20 mouse cellular contexts compared by ENCODE assay signal in the genomic region with DNA sequence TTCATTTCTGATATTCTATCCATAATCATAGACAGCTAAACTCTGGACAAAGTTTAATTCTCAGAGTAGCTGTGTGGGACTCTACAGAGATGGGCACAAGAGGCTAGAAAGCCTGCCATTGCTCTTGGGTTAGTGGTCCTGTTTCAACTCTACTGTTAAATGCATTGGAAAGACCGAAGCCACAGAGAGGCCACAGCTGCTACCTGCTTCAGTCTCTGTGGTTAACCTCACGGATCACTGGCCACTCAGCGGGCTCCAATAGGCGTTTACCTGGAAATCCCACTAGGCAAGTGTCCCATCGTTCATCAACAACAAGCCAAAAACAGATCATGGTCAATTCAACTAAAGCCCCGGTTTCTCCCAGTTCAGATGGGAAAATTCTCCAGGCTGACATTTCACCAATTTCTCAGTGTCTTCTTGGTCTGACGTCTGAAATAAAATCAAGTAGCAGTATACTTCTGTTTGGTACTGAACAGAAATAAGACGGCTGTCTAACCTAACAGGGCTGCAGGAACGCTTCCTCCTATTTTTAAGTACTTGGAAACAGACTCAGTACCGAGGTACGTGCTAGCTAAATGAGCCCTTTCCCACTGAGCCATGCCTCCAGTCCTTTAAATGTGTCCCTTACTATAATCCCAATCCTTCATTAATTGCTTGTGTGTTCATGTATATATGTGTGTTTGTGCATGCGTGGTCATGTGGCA.
DNase-seq lines count a peak whose midpoint lies in the region; ATAC-seq lines count a peak whose summit lies in the region.
"Had no signal": no experiment of that assay in that cellular context is flagged by ENCODE, and none has a peak within 500 bp of the region (broad histone marks: within the 10 kb centered on the region; RNA-seq: fewer than 3 reads in every experiment).

No protein-coding gene starts in this region.

- intact Hi-C loops in heart, postnatal 10 days (cut with DNase I): no loop called here
- intact Hi-C loops in heart, postnatal 36 days (cut with DNase I): no loop called here

- peak; percentile 36 to 55; a peak in 3 of 4 replicates for ATAC-seq in hematopoietic stem cell, adult 5-6 weeks (replicated peaks in 1 of 2; ENCODE audit: insufficient read depth in 1 of 2, low FRiP score in 2 of 2, low TSS enrichment in 1 of 2, low read depth in 1 of 2, poor library complexity in 2 of 2, severe bottlenecking in 2 of 2)
- ATAC-seq: CD4-positive, CD25-positive, alpha-beta regulatory T cell, adult 4 months; liver, postnatal 0 days; lung, postnatal 0 days; Patski had no signal

- DNase-seq in heart, adult 11 months: peak; percentile 73
- no peak for DNase-seq in heart, postnatal 10 days
- DNase-seq in A20 (ENCODE audit: low read depth, low spot score): peak; percentile 27
- peak; percentile 9 to 21 for DNase-seq in B cell, adult 2 months
- no peak for DNase-seq in spleen, adult 18-20 months
- no peak for DNase-seq in heart, postnatal 36 days
- DNase-seq: adrenal gland, adult 2 months; cerebellum, adult 11 months; cerebellum, postnatal 36 days; kidney, adult 2 months; kidney, postnatal 14 days; layer of hippocampus, postnatal 36 days; liver, postnatal 0 days; midbrain, embryonic 14.5 days; right cerebral cortex, adult 18-20 months; right cerebral cortex, postnatal 4 days had no signal

Comparison
In these comparisons a context has a peak if more than half of its experiments do, and no peak if none do; other contexts are left out.
1. DNase-seq: peak in heart, adult 11 months (single experiment), A20 (single experiment) and B cell, adult 2 months (2 of 2); none in heart, postnatal 10 days (0 of 2), spleen, adult 18-20 months (0 of 2) and heart, postnatal 36 days (0 of 2).